Mouse (Mus musculus) heart, embryonic 14.5 days (tissue): ENCODE results near the gene Srsf1. TPM values are rescaled to one million over a fixed set of nuclear protein-coding genes. Genes with fewer than 3 reads are reported as not detected.

Source experiments
- ATAC-seq: fragments of 200-750 bp; cut with Nextera tagmentation; 2 replicates; pipeline ENCODE4 v1.8.0; 2017; ENCODE audit warnings: low read depth, moderate TSS enrichment; ENCODE audit not compliant: insufficient number of reproducible peaks, insufficient read depth, low FRiP score
- H3K27ac ChIP-seq, 2 experiments: fragments of 200-500 bp in 1 of 2; fragments of 300-500 bp in 1 of 2; sonication (generic) in 1 of 2; replicated peaks in 1 of 2; 2 replicates each; pipeline ENCODE4 v1.5.1; 2012 to 2014; ENCODE audit warnings: low read depth in 2 of 2, low read length in 2 of 2, control low read depth in 1 of 2, mild to moderate bottlenecking in 1 of 2, mixed read lengths in 1 of 2; ENCODE audit not compliant: control insufficient read depth in 1 of 2, insufficient read depth in 1 of 2
- H3K27me3 ChIP-seq: fragments of 300-500 bp; sonication (generic); 2 replicates; pipeline ENCODE4 v1.6.1; 2014; ENCODE audit warnings: mild to moderate bottlenecking, low read length, control low read depth; ENCODE audit not compliant: control insufficient read depth, insufficient read depth
- H3K36me3 ChIP-seq: fragments of 300-500 bp; sonication (generic); 2 replicates; pipeline ENCODE4 v1.6.1; 2014; ENCODE audit warnings: mild to moderate bottlenecking, control low read depth, low read length, mixed read lengths; ENCODE audit not compliant: control insufficient read depth, insufficient read depth
- H3K4me1 ChIP-seq, 2 experiments: fragments of 200-500 bp in 1 of 2; fragments of 300-500 bp in 1 of 2; sonication (generic) in 1 of 2; 2 replicates each; pipeline ENCODE4 v1.6.1; 2012 to 2014; ENCODE audit warnings: low read length in 2 of 2, control low read depth in 1 of 2, mixed read lengths in 1 of 2; ENCODE audit not compliant: control insufficient read depth in 2 of 2, insufficient read depth in 2 of 2
- H3K4me2 ChIP-seq: fragments of 300-500 bp; sonication (generic); 2 replicates; pipeline ENCODE4 v1.6.1; 2014; ENCODE audit warnings: mild to moderate bottlenecking, low read length
- H3K4me3 ChIP-seq, 2 experiments: fragments of 200-500 bp in 1 of 2; fragments of 300-500 bp in 1 of 2; sonication (generic) in 1 of 2; 2 replicates each; pipeline ENCODE4 v1.5.1; 2012 to 2014; ENCODE audit warnings: low read length in 2 of 2, mild to moderate bottlenecking in 2 of 2, control low read depth in 1 of 2, low read depth in 1 of 2, moderate library complexity in 1 of 2; ENCODE audit not compliant: control insufficient read depth in 1 of 2, insufficient read depth in 1 of 2
- H3K9ac ChIP-seq: fragments of 300-500 bp; sonication (generic); 2 replicates; pipeline ENCODE4 v1.6.1; 2014; ENCODE audit warnings: mild to moderate bottlenecking, low read length
- H3K9me3 ChIP-seq: fragments of 300-500 bp; sonication (generic); 2 replicates; pipeline ENCODE4 v1.6.1; 2016; ENCODE audit warnings: low read length, control low read depth; ENCODE audit not compliant: control insufficient read depth
- WGBS: fragments of 180-500 bp; shearing (Covaris S2); extraction: QIAGEN DNeasy Blood & Tissue Kit; methylation state at CpG from one replicate; pipeline ENCODE4 v1.1.7; 2014; 5-methylcytosine and 5-hydroxymethylcytosine counted together
- polyA plus RNA-seq: library from polyadenylated mRNA; unstranded; fragments of >200 nt; fragmentation: Nextera tagmentation; extraction: Ambion mirVana; gene quantifications from 2 replicates; pipeline ENCODE4 v1.2.1, GENCODE M21; 2014

Gene Srsf1
- polyA plus RNA-seq: 192 and 199 TPM in 2 replicates

DNA sequence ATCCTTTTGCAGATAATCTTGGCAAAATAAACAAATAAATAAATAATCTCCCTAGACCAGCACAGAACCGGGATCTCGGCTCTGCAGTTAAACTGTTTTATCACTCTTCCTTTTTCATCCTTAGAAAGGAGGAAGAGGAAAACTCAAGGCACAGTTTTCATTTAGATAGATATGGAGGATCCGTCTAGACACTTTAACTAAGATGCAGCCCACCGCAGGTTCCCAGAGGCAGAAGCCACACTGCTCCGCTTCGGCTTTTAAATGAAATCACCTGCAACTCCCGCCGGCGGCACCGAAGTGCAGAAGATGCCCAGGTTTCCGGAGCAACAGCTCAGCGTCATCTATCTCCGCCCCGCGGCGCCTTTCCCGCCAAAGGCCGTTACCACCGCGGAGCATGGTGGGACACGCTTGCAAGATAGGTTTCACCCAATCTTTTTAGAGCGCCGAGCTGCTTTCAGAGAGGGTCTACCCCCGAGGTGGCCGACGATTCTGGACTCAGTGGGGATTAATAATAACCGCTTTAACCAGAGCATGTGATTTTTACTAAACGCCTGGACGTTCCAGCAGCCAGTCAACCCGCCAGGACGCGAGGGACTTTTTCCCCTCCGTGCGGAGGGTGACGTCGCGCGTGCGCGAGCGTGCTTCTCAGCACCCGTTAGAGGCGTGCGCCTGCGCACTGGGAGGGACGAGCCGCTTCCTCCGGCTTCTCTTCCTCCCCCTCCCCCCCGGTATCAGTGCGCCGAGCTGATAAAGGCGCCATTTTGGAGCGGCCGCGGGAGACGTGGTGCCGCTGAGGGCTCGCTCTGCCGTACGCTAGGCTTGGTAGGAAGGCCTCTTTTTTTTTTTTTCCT, at the start of gene Srsf1:
TSS of gene Srsf1 (plus strand) at position 430 of the 851 bp plus-strand sequence.
- Histone ChIP-seq H3K4me1 (peaks cover 4 to 24% of the 10 kb centered on the region in 2 experiments; a peak in 3 of 4 replicates), H3K36me3 (peaks cover 31% of the 10 kb centered on the region), H3K27me3 (no peaks in the 10 kb centered on the region), H3K9me3 (no peaks in the 10 kb centered on the region; the same call in 1 of the 2 replicates), H3K27ac (peak within 1 kb of the TSS; percentile 99 to 100), H3K4me2 (peak within 1 kb of the TSS; percentile 71), H3K4me3 (peak within 1 kb of the TSS; percentile 72 to 100), H3K9ac (peak within 1 kb of the TSS; percentile 100)
- ATAC-seq: peak; percentile 95
- under 1% methylated on average over 58 of the region's 60 CpGs for WGBS

DNA sequence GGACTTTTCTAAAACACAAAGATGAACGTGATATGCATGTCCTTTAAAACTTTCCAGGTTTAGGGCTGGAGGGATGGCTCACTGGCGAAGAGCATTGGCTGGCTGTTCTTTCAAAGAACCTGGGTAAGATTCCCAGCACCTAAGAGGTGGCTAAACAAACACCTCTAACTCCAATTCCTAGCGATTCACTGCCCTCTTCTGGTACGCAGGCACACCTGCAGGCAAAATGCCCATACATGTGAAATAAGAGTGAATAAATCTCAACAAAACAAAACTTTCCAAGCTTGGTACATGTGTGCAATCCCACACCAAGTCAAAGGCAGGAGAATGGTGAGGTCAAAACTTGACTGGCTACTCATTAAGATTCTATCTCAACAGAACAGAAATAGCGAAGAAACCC, 47.4 kb upstream of the Srsf1 start:
- 0 out of 2 replicates have a peak, but pooled peaks cover 3% of the 10 kb centered on the region for H3K9me3 ChIP-seq
- no peak overlapping the region for H3K4me2 ChIP-seq
- no peak overlapping the region for H3K4me3 ChIP-seq
- H3K27me3 ChIP-seq: no peaks in the 10 kb centered on the region
- no peak for ATAC-seq
- H3K9ac ChIP-seq: no peak overlapping the region
- no peaks in the 10 kb centered on the region for H3K36me3 ChIP-seq
- H3K27ac ChIP-seq: no peak overlapping the region
- WGBS: 89% methylated on average over 5 of the region's 5 CpGs
- no peaks in the 10 kb centered on the region for H3K4me1 ChIP-seq

DNA sequence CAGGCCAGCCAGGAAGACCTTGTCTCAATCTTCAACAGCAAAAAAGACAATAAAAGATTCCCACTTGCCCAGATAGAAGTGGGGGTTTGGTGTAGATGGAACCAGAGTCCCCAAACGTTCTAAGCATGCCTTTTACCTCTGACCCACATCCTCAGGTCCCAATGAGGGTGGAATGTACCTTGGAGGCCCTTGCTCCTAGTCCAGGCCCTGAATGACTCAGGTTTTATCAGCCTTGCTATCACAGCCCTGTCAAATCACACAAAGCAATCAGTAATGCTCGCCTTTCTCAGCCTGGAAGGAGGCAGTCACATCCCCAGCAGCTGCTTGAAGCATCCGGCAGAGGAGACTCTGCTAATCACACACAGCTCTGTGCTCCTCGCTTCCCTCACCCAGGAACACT, 44.4 kb upstream of the Srsf1 start:
- Histone ChIP-seq H3K4me2 (no peak overlapping the region), H3K4me1 (no peaks in the 10 kb centered on the region)
- ATAC-seq: no peak

DNA sequence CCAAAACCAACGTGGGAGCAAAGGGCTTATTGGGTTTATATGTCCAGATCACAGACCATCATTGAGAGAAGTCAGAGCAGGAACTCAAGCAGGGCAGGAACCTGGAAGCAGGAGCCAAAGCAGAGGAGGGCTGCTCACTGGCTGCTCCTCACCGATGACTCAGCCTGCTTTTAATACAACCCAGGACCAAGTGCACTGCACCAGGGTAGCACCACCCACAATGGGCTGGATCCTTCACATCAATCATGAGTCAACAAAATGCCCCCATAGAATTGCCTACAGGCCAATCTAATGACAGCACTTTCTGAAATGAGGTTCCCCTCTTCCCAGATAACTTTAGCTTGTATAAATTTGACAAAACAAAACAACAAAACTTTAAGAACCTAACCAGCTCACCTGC, 43.0 kb upstream of the Srsf1 start:
- Histone ChIP-seq H3K4me2 (no peak overlapping the region), H3K4me3 (no peak overlapping the region), H3K36me3 (no peaks in the 10 kb centered on the region), H3K4me1 (no peaks in the 10 kb centered on the region; a peak in 1 of 4 replicates), H3K9ac (no peak overlapping the region), H3K27ac (no peak overlapping the region), H3K9me3 (0 out of 2 replicates have a peak, but pooled peaks cover 3% of the 10 kb centered on the region), H3K27me3 (no peaks in the 10 kb centered on the region)
- ATAC-seq: no peak
- WGBS: 54% methylated on average over 2 of the region's 2 CpGs

More for the DNA sequence above, 44.4 kb upstream of the Srsf1 start:
- Histone ChIP-seq H3K4me3 (no peak overlapping the region), H3K27ac (no peak overlapping the region), H3K9me3 (0 out of 2 replicates have a peak, but pooled peaks cover 3% of the 10 kb centered on the region), H3K27me3 (no peaks in the 10 kb centered on the region), H3K9ac (no peak overlapping the region), H3K36me3 (no peaks in the 10 kb centered on the region)
- 31% methylated on average over 4 of the region's 4 CpGs for WGBS

DNA sequence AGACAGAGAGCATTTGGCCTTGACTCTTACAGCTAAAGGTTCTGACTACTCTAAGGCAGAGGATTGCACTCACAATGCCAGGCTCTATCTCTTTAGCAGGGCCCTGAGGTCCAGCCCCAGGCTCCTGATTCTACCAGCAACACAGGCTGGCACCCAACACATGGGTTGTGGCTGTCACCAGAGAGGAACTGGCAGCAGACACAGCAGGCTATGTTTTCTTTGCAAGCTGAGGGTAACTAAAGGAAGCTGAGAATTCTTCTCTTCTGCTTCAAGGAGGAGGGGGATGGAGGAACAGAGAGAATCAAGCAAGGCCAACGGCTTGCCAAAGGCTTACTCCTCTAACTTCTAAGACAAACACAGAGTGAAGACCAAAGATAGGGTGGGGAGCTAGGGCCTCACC, 38.5 kb upstream of the Srsf1 start:
- WGBS: 37% methylated on average over 1 of the region's 1 CpGs
- no peak overlapping the region for H3K4me3 ChIP-seq
- H3K9me3 ChIP-seq: no peaks in the 10 kb centered on the region
- H3K36me3 ChIP-seq: no peaks in the 10 kb centered on the region
- peaks cover 14 to 19% of the 10 kb centered on the region in 2 experiments for H3K4me1 ChIP-seq
- ATAC-seq: no peak
- no peak overlapping the region for H3K27ac ChIP-seq
- H3K9ac ChIP-seq: no peak overlapping the region
- no peaks in the 10 kb centered on the region for H3K27me3 ChIP-seq
- H3K4me2 ChIP-seq: no peak overlapping the region

DNA sequence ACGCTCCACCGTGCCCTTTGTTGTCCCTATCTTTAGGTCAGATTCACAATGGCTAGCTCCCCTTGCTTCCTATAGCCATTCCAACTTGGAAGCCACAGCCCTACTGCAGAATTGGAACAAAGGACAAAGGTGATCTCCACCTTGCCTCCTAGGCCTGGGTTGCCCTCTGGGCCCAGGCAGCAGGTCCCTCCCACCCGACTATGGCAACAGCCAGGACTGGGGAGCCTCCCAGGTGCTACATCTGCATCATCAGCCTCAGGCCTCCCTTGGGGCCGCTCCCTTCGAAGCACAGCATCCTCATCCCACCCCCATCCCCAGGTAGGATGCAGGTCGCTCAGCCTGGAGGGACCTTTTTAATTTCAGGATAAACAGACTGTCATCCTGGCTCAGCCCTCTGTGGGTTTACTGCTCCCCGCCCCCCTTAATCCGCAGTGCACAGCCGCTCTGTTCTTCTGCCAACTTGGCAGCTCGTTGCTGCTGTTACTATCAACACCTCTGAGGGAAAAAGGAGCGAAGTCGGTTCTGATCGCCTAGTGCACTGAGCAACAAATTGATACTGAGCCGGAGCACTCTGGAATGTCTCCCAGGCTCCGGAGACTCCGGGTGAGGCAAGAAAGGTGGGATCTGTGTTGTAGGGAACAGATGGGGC, 37.5 kb upstream of the Srsf1 start:
- H3K9ac ChIP-seq: peak overlapping the region; percentile 54; the same call in 1 of the 2 replicates
- H3K27me3 ChIP-seq: no peaks in the 10 kb centered on the region
- peak overlapping the region; percentile 26 to 29 for H3K4me3 ChIP-seq
- no peaks in the 10 kb centered on the region for H3K36me3 ChIP-seq
- H3K4me2 ChIP-seq: peak overlapping the region; percentile 69
- no peak overlapping the region for H3K27ac ChIP-seq
- 15% methylated on average over 16 of the region's 16 CpGs for WGBS
- peak; percentile 59; the same call in 1 of the 2 replicates for ATAC-seq
- H3K4me1 ChIP-seq: peaks cover 14 to 19% of the 10 kb centered on the region in 2 experiments
- H3K9me3 ChIP-seq: no peaks in the 10 kb centered on the region

DNA sequence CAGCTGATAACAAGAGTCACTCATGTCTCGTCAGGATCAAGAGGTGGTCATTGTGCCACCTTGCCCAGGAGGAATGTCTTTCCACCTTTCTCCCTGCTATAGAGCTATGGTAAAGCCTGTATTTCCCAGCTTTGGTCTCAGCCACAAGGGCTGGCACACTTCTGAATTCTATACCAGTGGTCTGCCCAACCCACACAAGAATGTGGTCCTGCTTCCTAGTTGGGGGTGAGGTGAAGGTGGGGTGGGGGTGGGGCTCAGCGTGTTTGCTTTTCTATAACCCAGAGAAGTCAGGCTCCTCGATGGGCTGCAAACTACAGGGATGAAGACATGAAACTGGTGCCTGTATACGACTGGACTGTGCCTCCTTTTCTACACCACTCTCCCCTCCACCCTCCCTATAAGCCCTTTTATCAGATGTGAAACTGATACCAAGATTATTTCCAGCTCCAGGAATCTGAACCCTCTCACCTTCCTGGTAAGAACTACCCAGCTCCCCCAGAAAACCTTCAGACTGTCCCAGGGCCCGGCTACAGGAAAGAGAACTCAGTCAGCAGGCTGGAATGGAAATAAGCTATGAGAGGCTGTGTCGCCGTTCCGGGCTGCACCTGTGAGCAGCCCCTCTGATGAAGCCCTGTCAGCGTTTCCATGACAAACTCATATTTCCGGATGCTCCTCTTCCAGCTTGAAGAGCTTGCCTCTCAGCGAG, 35.8 kb upstream of the Srsf1 start:
- Histone ChIP-seq H3K4me1 (peaks cover 14 to 19% of the 10 kb centered on the region in 2 experiments), H3K27me3 (no peaks in the 10 kb centered on the region), H3K9me3 (no peaks in the 10 kb centered on the region), H3K36me3 (no peaks in the 10 kb centered on the region), H3K27ac (no peak overlapping the region), H3K9ac (no peak overlapping the region), H3K4me2 (no peak overlapping the region), H3K4me3 (no peak overlapping the region)
- ATAC-seq: no peak
- 53% methylated on average over 11 of the region's 11 CpGs for whole genome bisulfite sequencing
